Mouse (Mus musculus): ENCODE measurements around the gene Xylb. TPM values are rescaled to one million over a fixed set of nuclear protein-coding genes. Genes with fewer than 3 reads are reported as not detected.
A peak's percentile ranks its signal among the peaks of the same experiment; 100 is the strongest.

Xylb gene
- total and polyA plus RNA-seq, 2 experiments from 2014 or later = 3.3 to 4.5 TPM

DNA sequence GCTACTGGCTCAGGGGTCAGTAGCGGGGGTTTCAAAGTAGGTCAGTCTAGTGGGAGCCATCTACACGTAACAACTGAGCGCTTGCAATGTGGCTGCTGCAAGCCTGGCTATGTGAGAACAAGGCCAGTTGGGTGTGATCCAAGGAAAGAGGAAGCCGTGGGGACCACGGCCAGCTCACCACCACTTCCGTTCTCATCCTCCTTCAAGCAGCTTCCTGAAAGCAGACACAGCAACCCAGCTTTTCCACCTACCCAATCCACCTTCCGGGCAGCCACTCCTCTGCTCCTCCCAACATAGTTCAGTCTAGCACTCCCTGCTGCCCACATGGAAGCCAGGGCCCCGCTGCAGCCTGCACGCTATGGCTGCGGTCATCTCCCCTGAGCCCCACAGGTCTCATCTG, 22.9 kb upstream of the Xylb start:
- DNase-seq (ENCODE audit: low spot score) = no peak
- Histone ChIP-seq H3K27me3 (ENCODE audit: insufficient read depth, low read length) (no peaks in the 10 kb centered on the region), H3K36me3 (ENCODE audit: insufficient read depth, low read length) (no peaks in the 10 kb centered on the region), H3K4me3 (ENCODE audit: low read length) (no peak overlapping the region), H3K4me2 (ENCODE audit: low read depth, low read length) (no peak overlapping the region), H3K9ac (replicated peaks; ENCODE audit: low read length) (no peak overlapping the region), H3K4me1 (ENCODE audit: insufficient read depth, low read length) (peaks cover 8% of the 10 kb centered on the region), H3K9me3 (ENCODE audit: low read length) (no peaks in the 10 kb centered on the region), H3K27ac (no peak overlapping the region)
- no peak for ATAC-seq
- TF ChIP-seq CTCF (IDR thresholded peaks at IDR 0.05; ENCODE audit: low read depth) = no peak
- WGBS = 59% methylated on average over 10 of the region's 10 CpGs

DNA sequence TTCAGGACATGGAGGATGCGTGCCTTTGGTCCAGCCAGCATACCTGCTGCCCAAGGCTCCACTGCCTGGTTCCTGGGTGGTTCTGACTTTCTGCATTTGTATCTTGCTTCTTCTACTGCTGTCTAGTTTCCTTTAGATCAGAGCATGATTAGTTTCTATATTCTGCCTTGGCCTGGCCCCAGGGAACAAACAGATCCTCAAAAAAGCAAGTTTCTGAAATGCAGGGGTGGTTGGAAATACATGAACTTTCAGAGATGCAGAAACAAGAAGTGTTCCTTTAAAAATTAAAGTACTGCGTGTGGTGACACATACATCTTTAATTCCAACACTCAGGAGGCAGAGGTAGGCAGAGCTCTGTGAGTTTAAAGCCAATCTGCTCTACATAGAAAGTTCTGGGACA, 22.3 kb upstream of the Xylb start:
- ATAC-seq = no peak
- WGBS = 83% methylated on average over 2 of the region's 2 CpGs
- H3K9ac ChIP-seq (replicated peaks; ENCODE audit: low read length) = no peak overlapping the region

DNA sequence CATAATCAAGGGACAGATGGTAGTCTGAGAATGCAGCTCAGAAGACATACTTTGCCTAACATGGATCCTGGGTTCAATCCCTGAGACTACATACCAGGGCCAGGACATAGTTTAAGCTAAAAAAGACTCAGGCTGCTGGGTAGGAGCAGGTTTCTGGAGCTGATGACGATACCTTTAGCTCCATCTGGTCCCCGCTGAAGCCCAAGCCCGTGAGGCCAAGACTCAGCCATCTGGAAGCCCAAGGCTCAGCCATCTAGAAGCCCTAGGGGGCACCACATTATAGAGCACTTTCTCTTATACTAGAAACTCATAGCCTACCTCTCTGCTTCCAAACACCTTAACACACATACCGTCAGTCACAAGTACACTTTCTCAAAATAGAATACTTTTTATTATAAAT, 21.6 kb upstream of the Xylb start:
- Histone ChIP-seq H3K9me3 (ENCODE audit: low read length) (no peaks in the 10 kb centered on the region), H3K4me2 (ENCODE audit: low read depth, low read length) (no peak overlapping the region), H3K9ac (replicated peaks; ENCODE audit: low read length) (no peak overlapping the region), H3K27ac (no peak overlapping the region), H3K4me3 (ENCODE audit: low read length) (no peak overlapping the region), H3K4me1 (ENCODE audit: insufficient read depth, low read length) (peaks cover 11% of the 10 kb centered on the region), H3K36me3 (ENCODE audit: insufficient read depth, low read length) (no peaks in the 10 kb centered on the region), H3K27me3 (ENCODE audit: insufficient read depth, low read length) (no peaks in the 10 kb centered on the region)
- ATAC-seq (no peak), DNase-seq (ENCODE audit: low spot score) (no peak)
- TF ChIP-seq CTCF (IDR thresholded peaks at IDR 0.05; ENCODE audit: low read depth) = no peak
- 77% methylated on average over 4 of the region's 4 CpGs for WGBS

More for the DNA sequence above, 22.3 kb upstream of the Xylb start:
- Histone ChIP-seq H3K36me3 (ENCODE audit: insufficient read depth, low read length) (no peaks in the 10 kb centered on the region), H3K4me1 (ENCODE audit: insufficient read depth, low read length) (peaks cover 11% of the 10 kb centered on the region), H3K4me3 (ENCODE audit: low read length) (no peak overlapping the region), H3K27ac (no peak overlapping the region), H3K9me3 (ENCODE audit: low read length) (no peaks in the 10 kb centered on the region), H3K27me3 (ENCODE audit: insufficient read depth, low read length) (no peaks in the 10 kb centered on the region), H3K4me2 (ENCODE audit: low read depth, low read length) (no peak overlapping the region)
- no peak for DNase-seq (ENCODE audit: low spot score)
- no peak for TF ChIP-seq CTCF (IDR thresholded peaks at IDR 0.05; ENCODE audit: low read depth)

DNA sequence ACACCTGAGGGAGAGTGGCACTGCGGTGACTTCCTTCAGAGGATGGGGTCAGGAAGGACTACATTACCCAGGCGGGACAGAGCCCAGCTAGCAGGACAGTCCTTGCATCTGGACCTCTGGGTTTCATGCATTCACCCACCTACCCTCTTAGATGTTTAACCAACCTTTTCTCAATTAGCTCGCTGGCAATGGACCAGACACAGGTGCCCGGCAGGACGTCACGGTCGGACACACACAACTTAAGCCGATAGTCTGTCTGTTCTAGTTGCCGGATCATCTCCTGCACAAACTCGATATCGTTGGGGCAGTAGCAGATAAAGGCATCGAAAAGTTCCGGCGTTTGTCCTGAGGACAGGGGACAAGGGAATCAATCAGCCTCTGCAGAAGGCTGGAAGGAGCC, 19.3 kb upstream of the Xylb start:
- no peak overlapping the region for H3K27ac ChIP-seq
- no peak overlapping the region for H3K4me2 ChIP-seq (ENCODE audit: low read depth, low read length)
- no peak overlapping the region for H3K9ac ChIP-seq (replicated peaks; ENCODE audit: low read length)
- ATAC-seq (no peak), DNase-seq (ENCODE audit: low spot score) (no peak)
- TF ChIP-seq CTCF (IDR thresholded peaks at IDR 0.05; ENCODE audit: low read depth) = no peak
- peaks cover 19% of the 10 kb centered on the region for H3K4me1 ChIP-seq (ENCODE audit: insufficient read depth, low read length)
- WGBS = 90% methylated on average over 14 of the region's 14 CpGs
- no peaks in the 10 kb centered on the region for H3K9me3 ChIP-seq (ENCODE audit: low read length)
- no peak overlapping the region for H3K4me3 ChIP-seq (ENCODE audit: low read length)
- no peaks in the 10 kb centered on the region for H3K27me3 ChIP-seq (ENCODE audit: insufficient read depth, low read length)
- no peaks in the 10 kb centered on the region for H3K36me3 ChIP-seq (ENCODE audit: insufficient read depth, low read length)

DNA sequence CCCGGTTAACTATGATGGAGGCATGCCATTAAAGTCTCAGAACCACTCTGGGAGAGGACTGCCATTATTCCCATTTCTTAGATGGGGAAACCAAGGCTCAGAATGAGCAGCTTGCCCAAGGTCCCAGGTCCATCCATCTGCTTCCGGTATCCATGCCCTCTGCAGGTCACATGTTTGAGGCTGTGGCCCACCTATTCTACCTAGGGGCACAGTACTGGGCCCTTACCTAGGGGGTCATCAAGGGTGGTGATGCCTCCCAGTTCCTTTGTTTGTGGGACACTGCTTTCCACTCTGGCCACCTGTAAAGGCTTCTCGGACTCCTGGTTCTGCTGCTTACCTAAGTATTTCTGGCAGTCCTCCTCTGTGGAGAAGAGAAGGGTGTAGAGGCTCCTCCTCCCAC, 18.8 kb upstream of the Xylb start:
- 92% methylated on average over 3 of the region's 3 CpGs for WGBS

DNA sequence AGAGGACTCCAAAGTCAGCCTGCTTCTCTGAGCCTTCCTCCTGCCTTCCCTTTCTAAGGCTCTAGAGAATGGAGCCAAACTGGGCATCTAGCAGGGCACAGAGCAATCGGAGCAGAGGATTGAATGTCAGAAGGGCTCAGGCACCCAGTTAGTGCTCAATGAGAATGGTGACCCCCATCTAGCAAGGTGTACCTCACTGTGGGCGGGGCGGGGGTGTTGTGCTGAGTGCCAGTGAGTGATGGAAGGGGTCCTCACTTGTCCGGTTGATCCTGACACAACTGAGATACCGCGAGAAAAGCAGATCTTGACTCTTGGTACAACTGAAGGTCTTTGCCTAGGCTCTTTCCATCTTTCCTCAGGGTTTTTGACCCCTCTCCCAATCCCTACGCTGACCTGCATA, 18.1 kb upstream of the Xylb start:
- 62% methylated on average over 7 of the region's 7 CpGs for WGBS
- DNase-seq (ENCODE audit: low spot score) (no peak), ATAC-seq (no peak)
- peak overlapping the region; percentile 64 for H3K4me3 ChIP-seq (ENCODE audit: low read length)
- no peak overlapping the region; the same call in 1 of the 2 replicates for H3K27ac ChIP-seq
- peak overlapping the region; percentile 74 for H3K4me2 ChIP-seq (ENCODE audit: low read depth, low read length)
- H3K4me1 ChIP-seq (ENCODE audit: insufficient read depth, low read length) = peaks cover 18% of the 10 kb centered on the region
- H3K27me3 ChIP-seq (ENCODE audit: insufficient read depth, low read length) = no peaks in the 10 kb centered on the region
- H3K9ac ChIP-seq (replicated peaks; ENCODE audit: low read length) = peak overlapping the region; percentile 47; the same call in 1 of the 2 replicates
- no peaks in the 10 kb centered on the region; the same call in 1 of the 2 replicates for H3K36me3 ChIP-seq (ENCODE audit: insufficient read depth, low read length)
- no peak for TF ChIP-seq CTCF (IDR thresholded peaks at IDR 0.05; ENCODE audit: low read depth)
- H3K9me3 ChIP-seq (ENCODE audit: low read length) = no peaks in the 10 kb centered on the region

More for the DNA sequence above, 18.8 kb upstream of the Xylb start:
- no peak overlapping the region for H3K9ac ChIP-seq (replicated peaks; ENCODE audit: low read length)
- no peaks in the 10 kb centered on the region for H3K9me3 ChIP-seq (ENCODE audit: low read length)
- ATAC-seq (no peak), DNase-seq (ENCODE audit: low spot score) (no peak)
- no peaks in the 10 kb centered on the region for H3K27me3 ChIP-seq (ENCODE audit: insufficient read depth, low read length)
- H3K4me2 ChIP-seq (ENCODE audit: low read depth, low read length) = no peak overlapping the region
- no peak overlapping the region for H3K4me3 ChIP-seq (ENCODE audit: low read length)
- no peaks in the 10 kb centered on the region for H3K36me3 ChIP-seq (ENCODE audit: insufficient read depth, low read length)
- no peak for TF ChIP-seq CTCF (IDR thresholded peaks at IDR 0.05; ENCODE audit: low read depth)
- H3K4me1 ChIP-seq (ENCODE audit: insufficient read depth, low read length) = peaks cover 19% of the 10 kb centered on the region
- no peak overlapping the region for H3K27ac ChIP-seq

DNA sequence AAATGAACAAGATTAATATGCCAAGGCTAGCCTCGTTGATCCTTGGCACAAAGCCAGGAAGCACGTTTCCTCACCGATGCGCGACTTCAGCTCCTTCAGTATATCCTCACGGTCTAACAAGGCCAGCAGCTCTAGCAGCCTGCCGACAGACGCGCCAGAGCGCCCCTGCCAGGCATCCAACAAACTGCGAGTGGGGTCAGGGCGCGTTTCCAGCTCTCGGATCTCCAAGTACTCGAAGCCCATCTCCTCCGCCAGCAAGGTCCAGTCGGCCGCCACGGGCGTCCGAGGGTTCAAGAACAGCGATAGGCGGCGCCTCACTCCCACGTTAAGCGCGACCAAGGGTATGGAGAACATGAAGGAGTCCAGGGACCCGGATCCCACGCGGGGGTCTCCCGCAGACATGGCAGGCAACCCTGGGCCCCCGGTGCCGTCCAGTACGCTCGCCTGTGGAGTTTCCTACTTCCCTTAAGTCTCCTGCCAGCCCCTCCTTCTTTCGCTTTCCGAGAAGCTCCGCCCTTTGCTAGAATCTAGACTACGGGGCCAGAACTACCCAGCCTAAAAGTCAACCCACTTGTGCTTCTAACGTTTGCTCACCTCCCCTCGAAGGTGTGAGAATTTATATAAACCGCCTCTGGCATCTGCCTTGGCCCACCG, 17.5 kb upstream of the Xylb start, which contains the start of gene Acaa1a:
Gene Acaa1a (plus strand): TSS at position 119 of the 654 bp plus-strand sequence.
- Histone ChIP-seq H3K4me2 (ENCODE audit: low read depth, low read length) (peak within 1 kb of the TSS; percentile 74), H3K27me3 (ENCODE audit: insufficient read depth, low read length) (no peaks in the 10 kb centered on the region), H3K36me3 (ENCODE audit: insufficient read depth, low read length) (peaks cover 5% of the 10 kb centered on the region; the same call in 1 of the 2 replicates), H3K9ac (replicated peaks; ENCODE audit: low read length) (peak within 1 kb of the TSS; percentile 64), H3K9me3 (ENCODE audit: low read length) (no peaks in the 10 kb centered on the region), H3K4me1 (ENCODE audit: insufficient read depth, low read length) (peaks cover 13% of the 10 kb centered on the region), H3K27ac (peak within 1 kb of the TSS; percentile 88), H3K4me3 (ENCODE audit: low read length) (peak within 1 kb of the TSS; percentile 64)
- WGBS = 1% methylated on average over 43 of the region's 43 CpGs
- peak; percentile 57 for TF ChIP-seq CTCF (IDR thresholded peaks at IDR 0.05; ENCODE audit: low read depth)
- DNase-seq (ENCODE audit: low spot score) (peak; percentile 70), ATAC-seq (no peak)

Data from hindbrain, postnatal 0 days (tissue).